Mouse (Mus musculus) c-Kit-positive CD71-positive TER-119-negative erythroid progenitor cells, embryonic 14.5 days (primary cell): ENCODE measurements at regions not wholly inside any gene's neighbourhood (a gene's known extent, or its start where the extent isn't known, plus 50 kb on each side); places are given as distances from the start of the nearest gene placed in this dataset.

Experiments used
- DNase-seq: peaks from one replicate; pipeline ENCODE4 v3.0.0-alpha.2; 2013; ENCODE audit warnings: low read depth

DNA sequence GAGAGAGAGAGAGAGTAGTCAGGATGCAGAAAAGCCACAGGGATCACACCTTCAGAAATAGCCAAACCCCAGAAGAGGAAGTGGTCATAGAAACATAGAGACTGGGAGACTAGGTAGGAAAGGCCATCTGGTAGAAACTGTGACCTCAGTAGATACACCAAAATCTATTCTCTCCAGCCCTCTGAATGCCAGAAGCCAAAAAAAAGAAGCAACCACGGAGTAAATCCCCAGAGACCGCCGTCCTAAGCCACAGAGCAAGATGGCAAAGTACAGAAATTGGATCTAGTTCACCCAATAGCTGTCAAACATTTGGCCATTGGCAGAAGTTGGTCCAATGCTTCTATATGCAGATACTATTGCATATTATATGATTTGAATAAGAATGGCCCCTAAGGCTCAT, 86.5 kb upstream of the Usp24 start:
- no peak for DNase-seq

DNA sequence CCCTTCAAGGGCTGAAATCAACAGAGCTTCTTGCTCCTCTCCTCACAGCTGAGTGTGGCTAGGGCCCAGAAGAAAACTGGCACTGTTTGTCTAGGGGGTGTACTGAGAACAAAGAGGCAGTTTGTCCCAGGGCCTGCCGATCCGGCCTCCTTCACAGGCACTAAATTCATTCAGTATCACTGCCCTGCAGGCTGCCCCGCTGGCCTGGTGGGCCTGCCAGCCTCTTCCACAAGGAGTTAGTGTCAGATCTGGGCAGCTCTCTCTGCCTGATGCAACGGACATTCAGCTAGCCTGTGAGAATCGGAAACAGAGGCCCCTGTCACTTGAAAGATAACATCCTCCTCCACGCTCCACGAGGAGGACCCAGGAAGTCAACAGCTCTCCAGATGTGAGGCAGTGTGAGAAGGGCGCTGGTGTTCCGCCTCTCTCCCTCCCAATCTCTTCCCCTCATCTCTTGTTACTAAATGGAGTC, 83.5 kb upstream of the Usp24 start:
- no peak for DNase-seq

DNA sequence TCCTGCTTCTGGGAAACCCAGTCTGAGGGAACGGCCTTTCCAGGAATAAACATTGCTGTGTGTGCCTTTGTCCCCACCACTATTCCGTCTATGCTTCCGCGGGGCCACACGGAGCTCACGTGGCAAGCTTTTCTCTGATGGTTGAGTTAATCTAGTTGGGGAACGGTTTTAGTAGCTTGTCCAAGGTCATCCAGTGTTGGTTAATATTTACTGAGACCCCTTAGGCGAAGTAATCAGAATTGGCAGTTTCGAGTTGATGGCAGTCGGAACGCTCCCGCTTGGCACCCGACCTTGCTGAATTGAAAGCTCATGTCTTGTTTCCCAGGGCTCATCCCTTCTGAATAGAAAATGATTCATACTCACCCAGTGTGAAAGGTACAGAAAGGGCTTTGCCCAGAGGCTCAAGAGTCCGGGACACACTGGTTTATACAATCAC, 71.6 kb upstream of the Usp24 start:
- DNase-seq = no peak

DNA sequence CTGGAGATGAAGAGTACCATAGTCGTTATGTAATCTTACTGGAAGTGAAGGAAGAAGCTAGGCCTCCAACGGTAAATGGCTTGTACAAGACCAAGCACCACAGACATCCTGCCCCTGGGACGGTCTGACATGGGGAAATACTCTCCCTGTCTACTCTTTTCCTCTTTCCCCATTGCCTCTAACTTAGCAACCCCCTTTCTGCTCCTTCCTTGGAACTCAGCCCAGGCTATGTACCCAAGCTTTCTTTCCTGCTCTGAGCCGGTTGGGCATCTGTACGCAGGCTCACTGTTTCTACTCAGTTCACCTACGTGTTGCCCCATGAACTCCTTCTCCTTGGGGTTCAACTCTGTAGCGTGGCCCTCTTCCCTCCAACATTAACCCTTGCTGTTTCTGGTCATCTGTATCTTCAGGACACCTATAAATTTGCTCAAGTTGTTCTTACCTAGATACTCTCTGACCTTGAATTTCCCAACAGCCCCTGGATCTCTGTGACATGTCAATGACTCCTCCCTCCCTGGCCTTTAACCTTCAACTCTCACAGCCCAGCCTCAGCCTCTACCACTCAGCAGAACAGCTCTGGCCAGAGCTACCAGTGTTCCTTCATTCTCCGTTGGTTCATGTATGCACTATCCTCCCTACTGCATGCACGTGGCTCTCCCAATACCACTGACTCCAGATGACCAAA, 71.0 kb upstream of the Usp24 start:
- DNase-seq = no peak

DNA sequence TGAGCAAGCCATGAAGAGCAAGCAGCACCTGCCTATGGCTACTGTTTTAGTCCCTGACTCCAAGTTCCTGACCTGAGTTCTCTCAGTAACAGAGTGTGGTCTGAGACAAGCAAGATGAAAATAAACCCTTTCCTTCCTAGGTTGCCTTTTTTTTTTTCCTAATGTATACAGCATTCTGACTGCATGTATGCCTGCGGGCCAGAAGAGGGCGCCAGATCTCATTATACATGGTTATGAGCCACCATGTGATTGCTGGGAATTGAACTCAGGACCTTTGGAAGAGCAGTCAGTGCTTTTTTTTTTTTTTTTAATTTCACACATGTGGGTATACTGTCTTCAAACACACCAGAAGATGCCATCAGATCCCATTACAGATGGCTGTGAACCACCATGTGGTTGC, 69.3 kb upstream of the Usp24 start:
- DNase-seq = no peak

- DNase-seq = no peak
These were observed 68.6 kb upstream of the Usp24 start for GRCm38 (mm10) chr4:106247398-106247797.

- peak; percentile 75 for DNase-seq
These were observed 67.7 kb upstream of the Usp24 start for GRCm38 (mm10) chr4:106248272-106248671.

GRCm38 (mm10) chr4:106249028-106249782, 66.8 kb upstream of the Usp24 start:
- DNase-seq = no peak

GRCm38 (mm10) chr4:106250048-106250447, 66.0 kb upstream of the Usp24 start:
- DNase-seq = no peak

GRCm38 (mm10) chr4:106251430-106251829, 64.6 kb upstream of the Usp24 start:
- DNase-seq = no peak

DNA sequence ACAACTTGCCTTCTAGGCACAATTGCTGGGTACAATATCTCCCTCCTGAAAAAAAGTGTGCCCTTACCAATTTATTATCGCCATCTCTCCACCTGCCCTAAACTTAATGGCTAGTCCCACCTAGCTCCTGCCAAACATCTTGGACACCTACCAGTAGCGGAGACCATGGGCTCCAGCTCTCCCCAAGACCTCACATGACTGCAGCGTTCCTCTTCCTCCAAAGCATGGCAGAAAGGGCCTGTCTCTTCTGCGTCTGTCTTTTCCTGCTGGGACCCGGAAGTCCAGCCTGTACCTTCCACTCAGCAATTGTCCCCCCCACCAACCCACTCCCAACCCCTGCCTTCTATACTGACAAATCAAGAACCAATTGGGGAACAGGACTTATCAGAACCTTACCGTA, 63.1 kb upstream of the Usp24 start:
- DNase-seq = no peak

GRCm38 (mm10) chr4:106254761-106255475, 61.1 kb upstream of the Usp24 start:
- no peak for DNase-seq

DNA sequence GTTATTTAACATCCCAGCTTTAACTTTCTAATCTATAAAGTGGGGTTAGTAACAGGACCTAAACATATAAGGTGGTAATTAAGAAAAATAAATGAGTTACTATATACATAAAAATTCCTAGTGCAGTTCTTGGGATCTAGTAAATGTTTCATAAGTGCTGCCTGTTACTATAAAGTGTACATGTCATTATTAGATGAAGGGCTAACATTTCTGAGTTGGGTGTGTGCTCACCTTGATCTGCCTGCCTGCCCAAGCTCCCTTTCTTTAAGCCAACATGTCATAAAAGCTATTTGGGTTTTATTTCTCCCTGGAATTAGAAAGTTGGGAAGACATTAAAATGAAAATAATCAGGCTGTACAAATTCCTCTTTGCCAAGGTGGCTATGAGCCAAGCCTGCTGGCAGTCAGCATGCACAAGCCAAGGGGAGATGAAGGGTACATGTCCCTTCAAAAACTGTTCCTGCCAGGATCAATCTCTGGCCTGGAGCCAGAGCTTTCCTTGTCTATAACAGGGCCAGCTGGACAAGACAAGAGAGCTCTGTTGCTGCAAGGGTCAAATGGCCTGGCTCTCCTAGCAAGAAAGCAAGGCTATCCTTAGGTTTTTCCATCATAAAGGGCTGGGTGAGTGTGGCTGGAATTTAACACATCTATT, 59.9 kb upstream of the Usp24 start:
- no peak for DNase-seq

GRCm38 (mm10) chr4:106261404-106261803, 54.6 kb upstream of the Usp24 start:
- no peak for DNase-seq

DNA sequence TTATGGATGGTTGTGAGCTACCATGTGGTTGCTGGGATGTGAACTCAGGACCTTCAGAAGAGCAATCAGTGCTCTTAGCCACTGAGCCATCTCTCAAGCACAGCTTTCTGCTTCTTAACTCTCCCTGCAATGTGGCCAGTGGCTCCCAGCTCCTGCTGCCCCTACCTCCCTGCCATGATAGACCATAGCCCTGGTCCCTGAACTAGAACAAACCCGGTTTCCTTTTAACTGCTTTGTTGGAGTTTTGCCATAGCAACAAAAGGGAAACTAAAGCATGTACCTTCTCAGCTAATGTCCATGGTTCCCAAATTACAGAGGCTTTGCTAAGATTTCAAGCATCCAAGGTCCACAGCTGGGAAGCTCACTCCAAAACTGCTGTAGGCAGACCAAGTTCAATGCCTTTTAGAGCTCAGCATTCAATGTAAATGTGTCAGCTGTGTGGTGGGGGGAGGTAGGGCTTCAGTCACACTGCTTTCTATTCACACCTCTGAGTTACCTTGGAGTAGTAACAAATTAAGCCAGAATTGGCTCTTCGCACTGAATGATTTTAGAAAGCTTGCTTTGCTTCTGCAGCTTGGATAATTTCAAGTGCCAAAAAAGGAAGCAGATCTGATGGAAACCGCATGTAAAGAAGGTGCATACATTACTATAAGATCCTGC, 54.0 kb upstream of the Usp24 start:
- DNase-seq = no peak

DNA sequence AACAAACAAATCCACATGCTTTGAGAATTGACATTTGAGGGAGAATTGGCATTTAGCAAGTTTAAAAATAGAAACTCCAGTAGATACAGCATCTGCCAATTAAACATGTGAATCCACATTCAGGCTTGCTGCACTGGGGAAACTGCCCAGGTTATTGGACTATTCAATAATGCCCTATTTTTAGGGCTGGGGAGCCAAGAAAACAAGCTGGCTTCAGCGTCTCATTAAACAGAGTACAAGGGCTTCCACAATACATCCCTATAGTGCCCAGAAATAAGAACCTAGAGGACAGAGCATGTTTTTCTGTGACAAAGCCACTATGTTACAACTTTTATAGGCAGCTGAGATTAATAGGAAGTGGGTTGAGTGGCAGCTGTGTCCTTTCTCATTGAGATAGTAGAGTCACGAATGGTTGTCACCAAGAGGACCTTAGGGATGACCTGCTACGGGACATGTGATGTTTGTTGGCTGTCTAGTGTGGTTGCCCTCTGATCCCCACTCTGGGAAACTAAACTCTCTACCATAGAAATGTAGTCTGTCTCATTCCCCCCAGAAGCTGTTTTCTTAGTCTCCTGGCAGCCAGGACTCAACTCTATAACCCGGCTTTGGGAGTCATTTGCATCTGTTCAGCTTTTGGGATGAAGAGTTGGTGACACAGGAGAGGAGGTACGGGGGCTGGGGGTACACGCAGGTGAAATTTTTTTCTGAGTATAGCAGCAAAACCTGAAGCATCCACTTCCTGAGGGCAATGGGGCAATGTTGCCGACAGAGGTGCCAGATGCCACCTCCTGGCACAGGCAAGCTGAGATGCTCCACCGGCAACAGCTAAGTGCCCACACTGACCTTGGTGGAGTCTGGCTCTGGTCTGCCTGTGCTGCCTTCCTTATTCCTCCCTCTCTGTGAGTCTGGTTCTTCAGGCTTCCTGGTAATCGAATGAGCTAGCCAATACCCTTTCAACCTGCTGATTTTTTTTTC, 53.0 kb upstream of the Usp24 start:
- no peak for DNase-seq
